Mouse (Mus musculus) frontal cortex, adult 2 months (tissue): ENCODE results near the gene Tmem238l. TPM values are rescaled to one million over a fixed set of nuclear protein-coding genes. Genes with fewer than 3 reads are reported as not detected.

ENCODE experiments used
- DNase-seq, 2 experiments: peaks; one replicate each; pipeline ENCODE4 v3.0.0; 2022; ENCODE audit warnings: low spot score in 1 of 2; ENCODE audit errors: extremely low spot score in 1 of 2
- polyA plus RNA-seq: library from polyadenylated mRNA; depleted of rRNA; stranded (reverse); fragments of >200 nt; gene quantifications from 2 replicates; pipeline ENCODE4 v1.2.3, GENCODE M21; 2012; rRNA removed

Gene Tmem238l
- not detected in 2 replicates for polyA plus RNA-seq

- no peak for DNase-seq
Observed at GRCm38 (mm10) chr11:66956303-66956702, at the start of gene Tmem238l. Tmem238l (plus strand) TSS chr11:66956638.

GRCm38 (mm10) chr11:66911811-66912210 is 44.6 kb upstream of the Tmem238l start, which contains the start of gene Pirt:
Pirt (plus strand) TSS chr11:66911981.
- no peak for DNase-seq

GRCm38 (mm10) chr11:66912531-66913458 is 43.6 kb upstream of the Tmem238l start:
- DNase-seq = no peak

GRCm38 (mm10) chr11:66914249-66914648 is 42.2 kb upstream of the Tmem238l start:
- peak; percentile 8 to 64 for DNase-seq

- no peak for DNase-seq
Observed at GRCm38 (mm10) chr11:66920012-66920411, 36.4 kb upstream of the Tmem238l start.

GRCm38 (mm10) chr11:66924095-66924823 is 32.2 kb upstream of the Tmem238l start:
- no peak for DNase-seq

GRCm38 (mm10) chr11:66928311-66928710 is 28.1 kb upstream of the Tmem238l start:
- DNase-seq = no peak

- no peak for DNase-seq
Observed at GRCm38 (mm10) chr11:66932827-66933599, 23.4 kb upstream of the Tmem238l start.

- DNase-seq = no peak
Observed at GRCm38 (mm10) chr11:66934428-66935173, 21.8 kb upstream of the Tmem238l start.

GRCm38 (mm10) chr11:66942011-66942410 is 14.4 kb upstream of the Tmem238l start:
- DNase-seq = no peak

GRCm38 (mm10) chr11:66945224-66945767 is 11.1 kb upstream of the Tmem238l start:
- no peak for DNase-seq

- no peak for DNase-seq
Observed at GRCm38 (mm10) chr11:66946521-66946920, 9.9 kb upstream of the Tmem238l start.

GRCm38 (mm10) chr11:66946922-66947321 is 9.5 kb upstream of the Tmem238l start:
- DNase-seq = no peak

- no peak for DNase-seq
Observed at GRCm38 (mm10) chr11:66960797-66961196, 4.4 kb downstream of the Tmem238l start.

- no peak for DNase-seq
Observed at GRCm38 (mm10) chr11:66961447-66962176, 5.2 kb downstream of the Tmem238l start.

GRCm38 (mm10) chr11:66963462-66963861 is 7.0 kb downstream of the Tmem238l start:
- no peak for DNase-seq

GRCm38 (mm10) chr11:66966500-66967116 is 10.2 kb downstream of the Tmem238l start:
- DNase-seq = no peak

GRCm38 (mm10) chr11:66968575-66968974 is 12.1 kb downstream of the Tmem238l start:
- DNase-seq = no peak

- DNase-seq = no peak
Observed at GRCm38 (mm10) chr11:66973507-66973906, 17.1 kb downstream of the Tmem238l start.
